Mouse (Mus musculus) lung, adult 2 months (tissue): ENCODE measurements around the gene Sirt4.

Experiments
- CTCF ChIP-seq: fragments of 200-500 bp; IDR thresholded peaks from 2 replicates; pipeline ENCODE4 v1.5.1; 2011; ENCODE audit warnings: mild to moderate bottlenecking, low read length, control low read depth; ENCODE audit not compliant: insufficient read depth
- POLR2A ChIP-seq: fragments of 200-500 bp; IDR thresholded peaks from 2 replicates; pipeline ENCODE4 v1.6.1; 2011; ENCODE audit warnings: low read depth, mild to moderate bottlenecking, control low read depth, low read length, borderline replicate concordance; ENCODE audit errors: extremely low read depth

GRCm38 (mm10) chr5:115497033-115497432, 12.5 kb upstream of the Sirt4 start:
- no peak for TF ChIP-seq CTCF
- no peak for TF ChIP-seq POLR2A
